Mouse (Mus musculus) layer of hippocampus, postnatal 14 days (tissue): Measurements from ENCODE around the gene Asap3. TPM values are rescaled to one million over a fixed set of nuclear protein-coding genes. Genes with fewer than 3 reads are reported as not detected.

Source experiments
- DNase-seq, 2 experiments: peaks; one replicate each; pipeline ENCODE4 v3.0.0; 2021 to 2022; ENCODE audit warnings: low spot score in 2 of 2, mixed read lengths in 1 of 2
- long read RNA-seq, 2 experiments: library from polyadenylated mRNA; stranded (forward); transcript quantifications; one replicate each; pipeline ENCODE4 v2.0.0; 2021
- total RNA-seq, 2 experiments: library from RNA; stranded (reverse); gene quantifications; 2 replicates each; pipeline ENCODE4 v1.2.3; 2021

Asap3 gene
- total RNA-seq, result 1 to 10 TPM; 5.1 to 6.0 TPM
- long read RNA-seq, experiment 1, full-length matches to known transcripts, result 2 of 5 reads
- long read RNA-seq, experiment 1, partial matches to known transcripts, result 2 of 5 reads
- long read RNA-seq, experiment 1, other reads (novel, unspliced or antisense), result 1 of 5 reads
- long read RNA-seq, experiment 2, full-length matches to known transcripts, result 2 of 7 reads
- long read RNA-seq, experiment 2, partial matches to known transcripts, result 3 of 7 reads
- long read RNA-seq, experiment 2, other reads (novel, unspliced or antisense), result 2 of 7 reads

GRCm38 (mm10) chr4:136206033-136206893 is at the start of gene Asap3:
Gene Asap3, plus strand, starts transcription at chr4:136206365.
- DNase-seq, result peak; percentile 79 to 93

GRCm38 (mm10) chr4:136158498-136158897 is 47.7 kb upstream of the Asap3 start:
- DNase-seq, result no peak

GRCm38 (mm10) chr4:136159802-136160397 is 46.3 kb upstream of the Asap3 start:
- peak; percentile 68 to 79 for DNase-seq

GRCm38 (mm10) chr4:136163448-136163847 is 42.7 kb upstream of the Asap3 start:
- peak; percentile 86 to 88 for DNase-seq

GRCm38 (mm10) chr4:136164981-136165380 is 41.2 kb upstream of the Asap3 start:
- DNase-seq, result no peak

- DNase-seq, result no peak
These were observed 38.5 kb upstream of the Asap3 start for GRCm38 (mm10) chr4:136167701-136168100.

GRCm38 (mm10) chr4:136170401-136170800 is 35.8 kb upstream of the Asap3 start:
- no peak for DNase-seq

GRCm38 (mm10) chr4:136171455-136171854 is 34.7 kb upstream of the Asap3 start:
- no peak for DNase-seq

GRCm38 (mm10) chr4:136172011-136172541 is 34.1 kb upstream of the Asap3 start, which contains the start of gene E2f2:
Gene E2f2, plus strand, starts transcription at chr4:136172394.
- DNase-seq, result peak in 1 of 2 experiments; percentile 40

GRCm38 (mm10) chr4:136172542-136173209 is 33.5 kb upstream of the Asap3 start:
- DNase-seq, result no peak

- no peak for DNase-seq
These were observed 32.9 kb upstream of the Asap3 start for GRCm38 (mm10) chr4:136173210-136173715.

GRCm38 (mm10) chr4:136174216-136175193 is 31.7 kb upstream of the Asap3 start:
- DNase-seq, result no peak

- DNase-seq, result no peak
These were observed 30.1 kb upstream of the Asap3 start for GRCm38 (mm10) chr4:136176022-136176552.

- no peak for DNase-seq
These were observed 28.9 kb upstream of the Asap3 start for GRCm38 (mm10) chr4:136177244-136177611.

GRCm38 (mm10) chr4:136177612-136178474 is 28.3 kb upstream of the Asap3 start:
- no peak for DNase-seq

GRCm38 (mm10) chr4:136178475-136178921 is 27.7 kb upstream of the Asap3 start:
- DNase-seq, result no peak

- no peak for DNase-seq
These were observed 26.7 kb upstream of the Asap3 start for GRCm38 (mm10) chr4:136179456-136179855.

- DNase-seq, result peak; percentile 80 to 81
These were observed 26.2 kb upstream of the Asap3 start for GRCm38 (mm10) chr4:136179998-136180397.
